Mouse (Mus musculus): Measurements from ENCODE around the gene Acvr1b.
A peak's percentile ranks its signal among the peaks of the same experiment; 100 is the strongest.

The Acvr1b gene

DNA sequence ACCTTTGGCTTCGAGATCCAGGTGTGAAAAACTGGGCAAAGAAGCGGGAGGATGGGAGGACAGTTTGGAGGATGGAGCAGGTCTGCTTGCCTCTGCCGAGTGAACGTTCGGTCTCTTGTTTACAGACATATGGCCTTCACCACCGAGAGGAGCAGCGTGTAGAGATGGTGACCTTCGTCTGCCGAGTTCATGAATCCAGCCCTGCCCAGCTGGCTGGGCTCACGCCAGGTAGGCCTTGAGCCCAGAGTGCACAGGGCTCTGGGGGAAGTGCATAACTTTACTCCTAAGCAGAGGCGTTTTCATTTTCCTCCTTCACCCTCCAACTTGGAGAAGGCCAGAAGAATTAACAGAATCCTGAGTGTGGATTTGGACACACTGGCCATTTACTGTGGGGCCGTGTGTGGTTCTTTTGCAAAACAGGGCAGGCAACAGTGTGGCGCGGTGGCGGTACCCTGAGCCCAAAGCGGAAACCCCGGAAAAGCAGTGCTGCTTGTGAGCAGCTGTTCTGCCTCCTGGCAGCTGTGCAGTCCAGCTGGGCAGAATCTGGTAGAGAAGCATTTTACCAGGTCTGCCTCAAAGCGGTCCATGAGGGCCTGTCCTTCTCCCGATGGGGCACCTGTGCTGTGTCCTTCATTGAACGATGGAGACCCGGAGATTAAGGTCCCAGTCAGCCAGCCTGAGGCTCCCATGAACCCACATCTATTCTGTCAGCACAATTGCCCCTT, 55.2 kb downstream of the Acvr1b start:
- no peak for DNase-seq (ENCODE audit: low read depth)

DNA sequence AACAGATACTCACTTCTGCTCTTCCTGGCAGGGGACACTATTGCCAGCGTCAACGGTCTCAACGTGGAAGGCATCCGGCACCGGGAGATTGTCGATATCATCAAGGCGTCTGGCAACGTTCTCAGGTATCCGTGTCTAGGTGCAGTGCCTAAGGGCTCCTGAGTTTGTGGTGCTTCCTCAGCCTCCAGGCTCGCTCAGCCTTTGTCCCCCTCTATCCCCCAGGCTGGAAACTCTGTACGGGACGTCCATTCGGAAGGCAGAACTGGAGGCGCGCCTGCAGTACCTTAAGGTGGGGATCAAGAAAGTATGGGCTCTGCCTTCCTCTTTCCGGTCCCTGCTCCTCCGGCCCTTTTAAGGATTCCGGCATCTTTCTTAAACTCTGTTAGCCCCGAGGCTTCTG, 56.6 kb downstream of the Acvr1b start:
- DNase-seq (ENCODE audit: low read depth), result no peak

DNA sequence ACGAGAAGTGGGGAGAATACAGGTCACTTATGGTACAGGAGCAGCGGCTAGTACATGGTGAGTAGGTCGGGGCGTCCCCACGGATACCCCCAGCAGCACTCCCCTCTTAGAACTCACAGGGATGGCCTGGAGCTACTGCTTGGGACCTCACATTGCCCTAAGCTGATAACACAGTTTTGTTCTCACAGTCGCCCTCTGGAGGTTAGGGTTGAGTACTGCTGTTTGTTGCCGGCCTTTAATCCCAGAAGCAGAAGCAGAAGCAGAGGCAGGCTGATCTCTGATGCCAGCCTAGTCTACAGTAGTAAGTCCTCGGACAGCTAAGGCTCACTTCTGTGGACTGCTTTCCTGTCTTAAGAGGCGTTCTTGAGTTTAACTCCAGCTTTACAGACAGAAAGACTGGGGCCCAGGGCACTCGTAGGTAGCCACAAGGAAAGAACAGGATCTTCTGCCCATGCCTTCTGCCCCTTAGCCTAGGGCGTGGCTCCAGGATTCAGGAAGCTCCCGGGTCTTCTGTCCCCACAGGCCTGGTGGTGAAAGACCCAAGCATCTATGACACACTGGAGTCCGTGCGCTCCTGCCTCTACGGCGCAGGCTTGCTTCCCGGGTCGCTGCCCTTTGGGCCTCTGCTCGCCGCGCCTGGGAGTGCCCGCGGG, 57.3 kb downstream of the Acvr1b start:
- DNase-seq (ENCODE audit: low read depth), result peak; percentile 84

DNA sequence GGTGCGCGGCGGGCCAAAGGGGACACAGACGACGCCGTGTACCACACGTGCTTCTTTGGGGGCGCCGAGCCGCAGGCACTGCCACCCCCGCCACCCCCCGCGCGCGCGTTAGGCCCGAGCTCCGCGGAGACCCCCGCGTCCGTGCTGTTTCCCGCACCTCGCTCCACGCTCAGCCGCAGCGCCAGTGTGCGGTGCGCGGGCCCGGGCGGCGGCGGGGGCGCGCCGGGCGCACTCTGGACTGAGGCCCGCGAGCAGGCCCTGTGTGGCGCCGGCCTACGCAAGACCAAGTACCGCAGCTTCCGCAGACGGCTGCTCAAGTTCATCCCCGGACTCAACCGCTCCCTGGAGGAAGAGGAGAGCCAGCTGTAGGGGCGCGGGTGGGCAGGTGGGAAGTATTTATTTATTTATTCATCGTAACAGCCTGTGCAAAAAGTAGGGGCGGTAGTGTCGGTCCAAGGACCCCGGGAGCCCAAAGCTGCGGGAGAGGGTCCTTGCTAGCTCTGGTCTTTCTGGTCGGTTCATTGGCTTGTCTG, 57.8 kb downstream of the Acvr1b start:
- no peak for DNase-seq (ENCODE audit: low read depth)

DNA sequence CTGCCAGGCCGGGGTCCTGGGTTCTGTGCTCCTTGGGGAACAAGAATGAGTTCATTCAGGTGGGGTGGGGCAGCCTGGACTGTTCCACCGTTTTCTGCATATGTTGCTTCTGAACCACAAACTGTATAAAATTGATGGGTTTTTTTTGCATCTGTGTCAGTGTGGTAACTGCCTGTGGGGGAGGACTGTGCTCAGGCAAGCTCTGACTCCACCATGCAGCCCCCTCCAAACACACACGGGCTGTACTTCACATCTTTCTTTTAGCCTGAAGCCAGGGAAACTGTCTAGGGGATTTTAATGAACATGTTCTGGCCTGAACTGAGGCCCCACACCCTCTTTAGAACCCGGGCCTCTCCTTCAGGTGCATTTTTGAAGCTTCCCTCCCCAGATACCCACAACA, 58.7 kb downstream of the Acvr1b start:
- DNase-seq (ENCODE audit: low read depth), result no peak

DNA sequence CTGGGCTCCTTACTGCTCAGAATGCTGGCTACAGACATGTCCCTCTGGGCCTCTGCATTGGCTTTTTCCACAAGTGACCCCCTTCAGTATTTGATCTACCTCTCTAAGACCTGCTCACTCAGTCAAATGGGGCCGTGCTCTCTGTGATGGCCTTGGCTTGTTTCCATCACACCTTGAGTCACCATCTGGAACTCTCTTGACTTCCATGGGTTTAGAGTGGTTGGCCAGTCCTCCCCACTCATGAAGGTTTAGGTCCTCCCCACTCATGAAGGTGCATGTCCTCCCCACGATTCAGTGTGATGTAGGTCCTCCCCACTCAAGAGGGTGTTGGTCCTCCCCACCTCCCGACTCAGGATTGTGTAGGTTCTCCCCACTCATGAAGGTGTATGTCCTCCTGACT, 59.3 kb downstream of the Acvr1b start:
- DNase-seq (ENCODE audit: low read depth), result no peak

DNA sequence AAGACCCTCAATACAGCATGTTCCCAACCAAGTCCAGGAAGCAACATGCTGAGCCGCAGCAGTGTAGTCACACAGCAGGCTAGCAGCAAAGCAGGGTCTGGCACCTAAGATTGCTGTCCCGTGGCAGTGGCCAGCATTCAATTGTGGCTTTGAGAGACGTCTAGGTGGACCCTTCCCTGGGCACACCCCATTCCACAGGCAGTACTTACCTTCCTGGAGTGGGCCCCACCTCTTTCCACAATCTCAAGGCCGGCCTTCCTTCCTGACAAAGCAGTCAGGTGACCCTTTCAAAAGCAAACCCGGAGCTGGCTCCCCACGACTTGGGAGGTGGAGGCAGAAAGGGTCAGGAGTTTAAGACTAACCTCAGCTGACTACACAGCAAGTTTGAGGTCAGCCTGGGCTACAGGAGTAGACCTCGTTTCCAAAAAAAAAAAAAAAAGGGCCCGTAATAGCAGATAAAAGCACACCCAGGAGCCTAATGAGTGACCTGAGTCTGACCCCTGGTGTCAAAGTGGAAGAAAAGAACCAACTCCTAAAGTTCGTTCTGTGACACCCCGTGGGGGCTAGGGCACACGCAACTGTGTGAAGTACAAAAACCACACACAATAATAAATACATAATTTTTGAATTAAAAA, 59.9 kb downstream of the Acvr1b start:
- no peak for DNase-seq (ENCODE audit: low read depth)

DNA sequence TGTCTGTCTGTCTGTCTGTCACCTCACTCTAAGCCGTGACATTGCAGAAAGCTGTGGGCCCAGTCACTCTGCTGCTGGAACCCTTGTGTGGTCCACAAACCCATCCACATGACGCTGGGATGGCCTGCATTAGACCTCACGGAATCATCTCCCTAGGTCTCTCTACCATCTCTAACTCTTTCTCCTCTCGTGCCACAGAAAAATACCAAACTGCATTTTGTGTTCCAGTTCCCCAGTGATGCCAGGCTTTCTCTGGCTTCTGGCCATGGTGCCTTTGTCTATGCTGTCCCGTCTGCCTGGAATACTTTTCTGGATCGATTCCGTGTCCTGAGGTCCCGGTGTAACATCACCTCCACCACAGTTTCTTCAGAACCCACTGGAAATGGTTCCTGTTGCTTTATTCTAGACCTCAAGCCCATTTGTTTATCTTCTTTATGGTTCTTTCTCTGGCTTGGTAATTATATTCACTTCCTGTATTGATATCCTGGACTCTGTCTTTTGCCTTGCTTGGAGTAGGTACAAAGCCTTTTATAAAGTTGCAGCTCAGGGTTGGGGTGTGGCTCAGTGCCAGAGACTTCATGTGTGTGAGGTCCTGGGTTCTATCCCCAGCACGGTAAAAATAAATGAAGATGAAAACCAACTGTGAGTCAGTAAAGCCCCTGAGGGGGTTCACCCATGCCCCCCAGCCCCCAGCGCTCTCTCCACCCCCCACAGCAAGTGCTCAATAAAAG, 60.9 kb downstream of the Acvr1b start:
- no peak for DNase-seq (ENCODE audit: low read depth)

DNA sequence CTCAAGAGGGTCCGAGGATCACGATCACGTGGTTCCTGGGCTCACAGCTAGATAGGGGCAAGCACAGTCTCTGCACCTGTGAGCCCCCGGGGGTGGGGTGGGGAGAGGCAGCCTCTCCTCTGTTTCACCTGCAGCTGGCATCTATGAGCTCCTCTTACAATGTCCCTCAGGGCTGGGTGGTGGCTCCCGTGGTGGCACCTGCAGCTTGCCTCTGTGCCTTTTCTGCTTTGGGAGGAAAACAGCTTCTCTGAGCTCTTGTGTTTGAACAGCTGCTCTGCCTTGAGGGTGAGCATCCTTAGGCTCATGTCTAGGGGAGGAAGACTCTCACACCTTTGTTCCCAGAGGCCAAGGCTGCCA, 61.5 kb downstream of the Acvr1b start:
- DNase-seq (ENCODE audit: low read depth), result no peak

DNA sequence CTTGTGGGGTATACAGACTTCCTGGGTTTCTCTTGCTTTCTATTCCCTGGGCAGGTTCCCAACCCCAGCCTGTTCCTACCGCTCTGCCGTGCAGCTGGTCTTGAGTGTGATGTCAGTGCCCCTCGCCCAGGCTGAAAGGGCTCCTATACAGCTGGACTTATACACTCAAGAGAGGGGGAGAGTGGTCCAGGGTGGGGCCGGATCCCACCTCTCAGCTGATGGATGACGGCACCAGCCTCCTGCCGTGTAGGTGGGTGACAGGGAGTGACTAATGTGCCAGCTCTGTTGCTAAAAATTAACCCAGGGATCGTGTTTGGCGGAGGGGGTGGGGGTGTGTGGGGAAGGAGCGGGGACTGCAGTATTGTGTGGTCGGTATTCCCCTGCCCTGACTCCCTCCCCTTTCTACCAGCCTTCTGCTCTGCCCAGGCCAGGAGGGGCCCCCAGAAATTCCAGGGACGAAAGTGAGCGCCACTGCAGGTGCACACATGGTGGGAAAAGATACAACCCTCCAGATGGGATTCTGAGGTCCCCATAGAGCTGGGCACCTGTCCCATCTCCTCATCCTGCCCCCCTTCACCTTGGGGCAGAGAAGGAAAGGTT, 62.0 kb downstream of the Acvr1b start:
- DNase-seq (ENCODE audit: low read depth), result no peak

DNA sequence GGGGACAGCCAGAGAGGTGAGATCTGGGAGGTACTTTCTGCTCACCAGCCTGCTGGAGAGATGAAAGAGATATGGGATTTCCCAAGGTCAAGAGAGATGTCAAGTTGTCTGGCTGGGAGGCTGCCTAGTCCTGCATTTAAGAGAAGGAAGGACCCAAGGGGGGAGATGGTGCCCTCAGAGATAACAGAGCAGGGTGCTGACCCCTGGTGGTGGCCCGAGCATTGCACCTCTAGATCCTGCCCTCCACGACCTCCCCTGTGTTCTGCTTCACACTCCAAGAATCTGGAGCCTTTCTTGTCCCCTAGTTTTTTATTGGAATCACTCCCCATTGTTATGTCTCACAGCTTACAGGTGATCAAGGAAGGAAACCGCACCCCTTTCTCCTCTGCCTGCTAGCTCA, 63.0 kb downstream of the Acvr1b start:
- DNase-seq (ENCODE audit: low read depth), result peak; percentile 84

DNA sequence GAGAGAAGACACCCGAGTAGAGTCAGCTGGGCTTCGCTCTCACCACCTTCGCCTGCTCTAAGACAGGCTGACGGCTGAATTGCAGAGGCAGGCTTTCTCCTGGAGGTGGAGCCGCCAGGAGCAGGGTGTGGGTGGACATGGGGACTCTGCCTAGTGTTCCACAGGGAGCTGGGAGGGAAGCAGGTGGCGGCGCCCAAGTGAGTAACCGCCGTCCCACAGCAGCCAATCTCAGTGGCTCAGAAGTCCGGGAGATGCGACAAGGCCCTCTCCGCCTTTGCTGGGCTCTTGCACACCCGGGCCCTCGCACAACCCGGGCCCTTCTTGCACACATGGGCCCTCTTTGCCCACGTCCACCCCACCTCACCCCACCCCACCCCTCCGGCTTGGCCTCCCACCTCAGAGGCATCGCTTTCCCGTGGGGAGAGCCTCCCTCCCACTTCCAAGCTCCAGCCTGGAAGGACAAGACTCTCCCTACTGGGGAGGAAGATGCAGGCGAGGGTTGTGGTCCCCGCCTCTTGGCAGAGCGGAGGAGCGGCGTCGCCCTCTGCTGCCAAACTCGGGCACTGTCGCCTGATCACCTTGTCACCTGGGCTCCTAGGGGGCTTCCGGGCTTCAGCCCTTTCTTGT, 65.1 kb downstream of the Acvr1b start:
- peak; percentile 79 for DNase-seq (ENCODE audit: low read depth)

DNA sequence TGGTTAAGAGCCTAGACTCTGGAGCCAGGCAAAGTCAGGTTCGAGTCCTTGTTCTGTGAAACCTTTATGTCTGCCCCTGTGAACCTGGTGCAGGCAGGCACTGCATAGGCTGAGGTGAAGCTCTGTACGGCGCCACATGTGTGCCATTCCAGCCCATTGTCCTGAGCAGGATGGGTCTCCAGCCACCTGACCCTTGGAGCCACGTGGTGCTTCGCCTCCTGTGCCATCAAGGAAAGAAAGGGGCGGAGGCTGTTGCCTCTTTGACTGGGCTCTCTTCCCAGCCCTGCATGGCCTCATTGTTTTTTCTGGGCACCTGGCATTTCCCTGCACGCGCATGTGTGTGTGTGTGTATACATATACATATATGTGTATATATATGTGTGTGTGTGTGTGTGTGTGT, 66.0 kb downstream of the Acvr1b start:
- no peak for DNase-seq (ENCODE audit: low read depth)

DNA sequence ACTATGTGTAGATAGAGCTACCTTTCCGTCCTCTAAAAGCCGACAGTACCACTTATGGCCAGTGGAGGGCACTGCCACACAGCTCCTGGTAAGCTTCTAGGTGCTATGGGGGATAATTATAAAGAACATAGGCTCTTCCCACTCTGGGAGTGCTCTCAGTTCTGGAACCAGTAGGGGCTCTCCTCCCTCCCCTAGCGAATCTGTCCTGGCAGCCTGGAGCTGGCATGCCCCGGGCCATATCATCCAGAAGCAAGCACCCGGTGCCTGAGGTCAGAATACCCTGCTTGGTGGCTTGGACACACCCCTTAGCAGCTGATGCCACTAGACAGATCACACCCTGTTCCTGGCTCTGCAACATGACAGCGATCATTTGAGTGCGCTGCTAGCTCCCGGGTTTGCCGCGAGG, 66.9 kb downstream of the Acvr1b start:
- peak; percentile 95 for DNase-seq (ENCODE audit: low read depth)

DNA sequence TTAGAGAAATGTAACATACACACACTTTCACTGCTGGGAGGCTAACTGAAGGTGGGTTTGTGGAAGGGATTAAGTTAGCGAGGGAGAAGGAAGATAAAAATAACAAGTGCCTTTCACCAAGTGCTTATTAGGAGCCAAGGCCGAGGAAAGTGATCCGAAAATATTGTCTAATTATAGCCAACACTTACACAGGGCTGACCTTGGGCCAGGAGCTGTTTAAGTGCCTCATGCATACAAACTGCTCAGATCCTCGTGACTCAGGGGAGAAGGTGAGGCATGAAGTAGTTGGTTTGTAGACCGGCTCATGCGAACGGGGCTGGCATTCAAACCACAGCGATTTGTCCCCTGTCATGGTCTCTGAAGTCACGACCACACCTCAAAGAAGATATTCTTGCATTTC, 67.4 kb downstream of the Acvr1b start:
- no peak for DNase-seq (ENCODE audit: low read depth)

DNA sequence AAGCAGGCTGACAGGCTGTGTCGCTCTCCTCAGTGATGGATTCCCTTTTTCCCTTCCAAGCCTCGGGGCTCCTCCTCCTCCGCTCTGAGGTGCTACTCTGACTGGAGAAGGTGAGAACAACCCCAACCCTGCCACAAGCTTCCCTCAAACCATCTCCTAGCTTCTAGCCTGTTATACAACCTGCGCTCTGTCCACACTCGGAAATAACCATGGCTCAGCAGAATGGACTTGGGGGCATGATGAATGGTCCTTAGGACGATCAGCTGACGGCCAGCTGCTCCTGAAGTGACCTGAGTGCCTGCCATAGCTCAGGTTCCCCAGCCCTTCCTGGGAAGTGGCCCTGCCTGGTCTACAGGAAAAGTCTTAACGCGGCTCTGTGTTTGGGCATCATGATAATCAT, 68.0 kb downstream of the Acvr1b start:
- DNase-seq (ENCODE audit: low read depth), result no peak

DNA sequence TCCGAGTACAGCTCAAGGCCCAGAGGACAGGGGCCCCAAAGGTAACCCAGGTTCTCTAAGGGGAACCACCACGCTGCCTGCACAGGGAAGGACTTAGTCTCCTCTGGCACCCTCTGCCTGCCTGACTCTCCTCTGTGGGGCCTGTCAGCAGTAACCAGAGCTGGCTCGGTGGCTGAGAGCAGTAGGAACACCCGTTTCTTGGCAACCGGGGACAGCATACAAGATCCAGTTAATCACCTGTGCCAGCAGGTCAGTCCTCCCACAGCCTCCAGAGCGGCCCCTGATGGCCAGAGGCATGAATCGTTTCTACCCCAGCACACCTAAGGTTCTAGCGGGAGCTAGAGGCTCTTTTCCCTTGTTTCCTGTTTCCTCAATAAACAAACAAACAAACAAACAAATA, 68.8 kb downstream of the Acvr1b start:
- no peak for DNase-seq (ENCODE audit: low read depth)

DNA sequence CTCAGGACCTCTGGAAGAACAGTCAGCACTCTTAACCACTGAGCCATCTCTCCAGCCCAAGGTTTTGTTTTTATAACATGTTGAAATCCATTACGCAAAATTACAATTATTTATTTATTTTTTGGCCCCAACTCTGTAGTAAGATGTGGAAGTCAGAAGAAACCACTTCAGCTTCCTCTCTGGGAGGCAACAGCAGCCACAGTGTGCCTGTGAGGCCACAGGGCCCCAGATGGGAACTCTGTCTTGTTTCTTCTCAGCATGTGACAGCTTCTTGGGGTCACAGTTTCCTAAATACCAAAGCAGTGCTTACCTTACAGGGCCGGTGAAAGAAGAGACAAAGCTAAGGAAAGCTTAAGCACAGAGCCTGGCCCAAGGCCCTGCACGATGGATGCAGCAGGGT, 70.1 kb downstream of the Acvr1b start:
- DNase-seq (ENCODE audit: low read depth), result no peak

DNA sequence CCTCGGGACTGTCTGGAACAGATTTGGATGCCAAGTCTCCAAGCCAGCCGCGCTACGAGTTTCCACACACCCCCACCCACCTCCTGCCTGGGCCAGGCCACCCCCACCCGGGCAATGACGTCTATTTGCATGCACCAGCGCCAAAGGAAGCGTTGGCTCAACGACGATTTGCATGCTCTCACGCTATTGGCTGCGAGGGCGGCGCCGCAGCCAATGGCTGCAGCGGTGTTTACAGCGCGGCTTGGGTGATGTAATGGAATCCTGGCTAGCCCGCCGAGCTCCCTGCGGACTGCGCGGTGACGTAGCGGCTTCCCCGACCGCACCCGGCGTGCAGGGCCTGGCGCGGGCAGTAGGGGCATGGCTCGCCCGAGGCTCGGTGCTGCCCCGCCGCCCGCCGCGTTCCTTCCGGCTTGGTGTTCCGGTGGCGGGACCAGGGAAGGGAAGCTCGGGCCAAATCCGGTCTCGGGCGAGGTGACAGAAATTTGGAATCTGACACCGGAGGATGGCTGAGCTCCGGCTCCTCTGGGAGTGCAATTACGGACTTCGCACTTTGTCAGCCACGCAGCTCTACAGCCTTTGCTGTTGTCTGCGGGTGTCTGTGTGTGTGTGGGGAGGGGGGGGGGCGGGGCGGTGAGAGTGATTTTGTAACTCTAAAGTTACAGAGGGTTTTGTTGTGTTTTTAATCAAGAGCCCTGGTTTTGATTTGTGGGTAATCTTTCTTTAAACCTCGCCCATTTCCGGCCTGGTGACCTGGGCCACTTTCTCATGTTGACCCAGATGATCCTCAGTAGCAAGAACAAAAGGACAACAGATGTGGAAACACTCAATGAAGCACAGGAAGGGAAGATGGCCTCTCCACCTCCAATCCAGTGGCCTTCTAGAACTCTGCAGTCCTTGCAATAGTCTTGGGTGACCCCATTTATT, 72.6 kb downstream of the Acvr1b start:
- peak; percentile 98 for DNase-seq (ENCODE audit: low read depth)

DNA sequence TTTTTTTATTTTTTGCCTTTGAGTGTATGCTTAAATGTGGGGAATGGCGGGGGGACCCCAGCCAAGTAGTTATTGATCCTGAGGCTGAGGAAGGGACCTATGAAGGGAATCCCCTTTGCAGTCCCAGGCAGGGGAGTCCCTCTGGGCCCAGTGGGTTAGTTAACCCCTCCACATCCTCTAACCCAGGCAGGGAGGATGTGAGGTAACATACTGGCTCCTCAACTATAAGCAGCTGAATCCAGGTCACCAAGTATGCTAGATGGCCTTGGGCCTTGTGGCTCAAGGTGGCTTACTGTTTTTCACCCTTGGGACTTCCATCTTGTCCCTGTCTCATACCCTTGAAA, 73.3 kb downstream of the Acvr1b start:
- no peak for DNase-seq (ENCODE audit: low read depth)
